Mouse (Mus musculus) forelimb bud, embryonic 11.5 days (tissue): Measurements from ENCODE around the gene Bptf.
"Not testable (repeated sequence)": the region's sequence is repeated elsewhere in the genome, so short reads cannot be mapped to it uniquely, and the experiment has no call there.

ENCODE experiments used
- DNase-seq: peaks from one replicate; pipeline ENCODE4 v3.0.0-alpha.2; 2012; ENCODE audit warnings: low read depth, low spot score

Gene Bptf

GRCm38 (mm10) chr11:107057391-107057790, 74.5 kb downstream of the Bptf start:
- DNase-seq: no peak

GRCm38 (mm10) chr11:107054870-107055269, 77.1 kb downstream of the Bptf start:
- no peak for DNase-seq

GRCm38 (mm10) chr11:107046766-107047620, 84.9 kb downstream of the Bptf start:
- DNase-seq: no peak

- no peak for DNase-seq
These were observed 86.4 kb downstream of the Bptf start for GRCm38 (mm10) chr11:107045546-107045945.

GRCm38 (mm10) chr11:107044321-107044720, 87.6 kb downstream of the Bptf start:
- DNase-seq: peak; percentile 51

- DNase-seq: no peak
These were observed 88.6 kb downstream of the Bptf start for GRCm38 (mm10) chr11:107043361-107043760.

- no peak for DNase-seq
These were observed 90.5 kb downstream of the Bptf start for GRCm38 (mm10) chr11:107041396-107041795.

- DNase-seq: no peak
These were observed 92.5 kb downstream of the Bptf start for GRCm38 (mm10) chr11:107039417-107039816.

GRCm38 (mm10) chr11:107034085-107034810, 97.7 kb downstream of the Bptf start:
- DNase-seq: no peak

GRCm38 (mm10) chr11:107031635-107032034, 100.3 kb downstream of the Bptf start:
- DNase-seq: no peak

- no peak for DNase-seq
These were observed 102.4 kb downstream of the Bptf start for GRCm38 (mm10) chr11:107029536-107029935.

GRCm38 (mm10) chr11:107028754-107029153, 103.2 kb downstream of the Bptf start:
- no peak for DNase-seq

GRCm38 (mm10) chr11:107028275-107028618, 103.7 kb downstream of the Bptf start:
- no peak for DNase-seq

GRCm38 (mm10) chr11:107027431-107028274, 104.3 kb downstream of the Bptf start:
- peak; percentile 87 for DNase-seq

- peak; percentile 61 for DNase-seq
These were observed 105.1 kb downstream of the Bptf start for GRCm38 (mm10) chr11:107026554-107027430.

- DNase-seq: no peak
These were observed 106.3 kb downstream of the Bptf start, which contains the start of gene 1810010H24Rik for GRCm38 (mm10) chr11:107025411-107026321. Gene 1810010H24Rik, plus strand, starts transcription at chr11:107025681.

- DNase-seq: no peak
These were observed 107.5 kb downstream of the Bptf start for GRCm38 (mm10) chr11:107024406-107024805.

GRCm38 (mm10) chr11:107022050-107022683, 109.8 kb downstream of the Bptf start:
- no peak for DNase-seq

GRCm38 (mm10) chr11:107019722-107020121, 112.2 kb downstream of the Bptf start:
- DNase-seq: not testable (repeated sequence)
